Mouse (Mus musculus): ENCODE measurements around the gene Eps8. TPM values are rescaled to one million over a fixed set of nuclear protein-coding genes. Genes with fewer than 3 reads are reported as not detected.

The Eps8 gene
- total RNA-seq, 2 experiments from 2014 or later = 28.9 to 34.8 TPM

DNA sequence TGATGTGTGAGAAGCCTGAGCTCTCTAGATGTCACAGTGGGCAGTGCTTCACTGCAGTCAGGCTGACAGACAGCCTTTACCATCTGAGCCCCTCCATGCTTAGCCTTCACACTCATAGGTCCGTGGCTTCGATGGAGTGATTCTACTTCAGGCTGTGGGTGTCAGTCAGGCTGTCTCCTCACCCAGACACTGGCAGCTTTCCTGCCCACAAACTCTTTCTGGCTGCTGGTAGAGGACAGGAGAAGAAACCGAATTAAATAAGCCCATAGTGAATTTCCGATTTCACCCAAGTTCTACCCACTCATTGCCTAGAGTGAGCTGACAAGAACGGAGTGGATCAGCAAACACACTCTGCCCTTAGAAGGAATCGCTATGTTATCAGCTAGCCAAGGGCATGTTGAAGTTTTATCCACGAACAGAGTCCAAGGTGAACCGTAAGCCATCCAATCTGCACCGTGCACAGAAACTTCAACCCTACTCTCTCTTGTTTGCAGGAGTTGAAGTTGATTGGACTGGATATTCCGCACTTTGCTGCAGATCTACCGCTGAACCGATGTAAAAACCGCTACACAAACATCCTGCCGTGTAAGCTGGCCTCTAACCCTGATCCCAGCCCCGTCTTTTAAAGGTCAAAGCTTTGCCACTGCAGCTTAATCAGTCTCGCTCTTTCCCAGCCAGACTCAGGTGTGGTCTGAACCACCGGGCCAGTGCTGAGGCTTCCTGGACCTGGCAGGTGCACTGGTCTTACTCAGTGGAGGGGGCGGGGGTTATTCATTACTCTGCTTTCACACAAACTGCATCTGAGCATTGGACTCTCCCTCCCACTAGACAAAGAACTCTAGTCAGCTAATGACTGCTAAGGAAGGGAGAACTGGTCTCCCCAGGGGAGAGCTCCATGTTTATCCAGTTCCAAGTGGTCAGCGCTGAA, 213.9 kb downstream of the Eps8 start:
- no peak for ATAC-seq (ENCODE audit: poor library complexity, severe bottlenecking)

DNA sequence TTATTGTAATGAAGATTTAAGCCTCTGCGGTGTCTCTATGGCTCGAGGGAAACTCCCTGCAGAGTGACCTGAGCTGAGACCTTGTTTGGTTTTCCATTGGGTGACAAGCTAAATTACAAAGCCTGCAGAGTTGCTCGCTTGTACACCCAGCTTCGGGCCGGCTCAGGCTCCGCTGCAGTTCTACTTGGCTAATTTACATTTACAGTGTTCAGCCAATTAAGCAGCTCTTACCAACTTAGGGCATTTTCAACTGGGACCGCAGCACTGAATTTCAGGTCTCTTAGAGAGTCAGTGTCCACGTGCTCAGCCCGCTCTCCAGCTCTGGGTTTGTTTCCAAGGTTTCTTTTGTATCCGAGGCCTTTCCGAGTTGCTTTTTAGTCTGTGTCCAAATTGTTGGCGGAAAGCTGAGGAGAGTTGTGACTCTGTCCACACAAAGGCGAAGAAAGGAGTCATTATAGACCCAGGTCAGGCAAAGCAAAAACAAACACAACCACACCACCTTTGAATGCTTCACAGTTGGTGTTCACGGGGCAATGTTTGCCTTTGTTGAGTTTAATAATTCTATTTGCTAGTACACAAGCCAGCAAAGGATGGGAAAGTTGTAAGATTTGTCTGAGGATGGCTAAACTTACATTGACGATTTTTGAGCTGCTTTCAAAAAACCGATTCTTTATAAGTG, 216.6 kb downstream of the Eps8 start:
- ATAC-seq (ENCODE audit: poor library complexity, severe bottlenecking) = no peak

- no peak for ATAC-seq (ENCODE audit: poor library complexity, severe bottlenecking)
These were observed 217.2 kb downstream of the Eps8 start for GRCm38 (mm10) chr6:137437486-137437885.

DNA sequence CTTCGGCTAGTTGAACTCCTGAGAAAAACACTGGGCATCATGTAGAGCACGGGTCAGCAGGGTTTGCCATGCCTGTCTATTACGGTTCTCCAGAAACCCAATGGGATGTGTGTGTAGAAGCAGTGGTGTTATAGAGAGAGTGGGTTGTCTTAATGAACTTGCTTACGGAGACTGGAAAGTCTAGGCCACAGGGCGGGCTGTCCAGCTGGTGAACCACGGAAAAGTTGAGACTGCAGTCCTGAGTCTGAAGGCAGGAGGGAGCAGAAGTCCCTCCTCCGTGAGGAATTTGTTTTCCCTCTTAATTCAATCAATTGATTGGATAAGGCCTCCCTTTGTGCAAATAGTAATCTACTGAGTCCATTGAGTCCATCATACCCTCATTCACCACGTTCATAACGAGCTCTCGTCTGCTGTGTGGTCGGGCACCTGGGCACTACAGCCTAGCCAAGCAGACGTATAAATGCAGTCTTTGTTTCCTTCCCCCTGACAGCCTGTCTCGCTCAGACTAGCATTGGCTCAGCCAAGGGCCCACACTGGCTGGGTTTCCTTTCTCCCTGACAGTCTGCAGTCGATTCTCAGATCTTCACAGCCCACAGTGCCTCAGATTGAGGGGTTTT, 221.0 kb downstream of the Eps8 start:
- ATAC-seq (ENCODE audit: poor library complexity, severe bottlenecking) = no peak

Other genes with a start within 250 kb of the Eps8 start
- 105 and 110 TPM in 2 replicates for gene Strap, start 80.2 kb upstream of the Eps8 start, total RNA-seq (2015)
- gene Strap, start 80.2 kb upstream of the Eps8 start, total RNA-seq (2017) = 90.4 and 90.8 TPM in 2 replicates
- 43.3 and 45.3 TPM in 2 replicates for gene Dera, start 99.7 kb upstream of the Eps8 start, total RNA-seq (2015)
- 50.6 and 53.0 TPM in 2 replicates for gene Dera, start 99.7 kb upstream of the Eps8 start, total RNA-seq (2017)